Mouse (Mus musculus): Measurements from ENCODE around the gene Fuca1.

GRCm38 (mm10) chr4:135885676-135886075 lies 34.9 kb upstream of the Fuca1 start:
- no peak for TF ChIP-seq CTCF (IDR thresholded peaks at IDR 0.05; ENCODE audit: borderline replicate concordance, extremely low read depth, insufficient read depth, insufficient read length)
- no peak for TF ChIP-seq POLR2A (IDR thresholded peaks at IDR 0.05; ENCODE audit: borderline replicate concordance, extremely low read depth, insufficient read depth, insufficient read length, poor library complexity, severe bottlenecking)
